Mouse (Mus musculus) liver, adult 2 months (tissue): ENCODE results near the gene Sox3. TPM values are rescaled to one million over a fixed set of nuclear protein-coding genes. Genes with fewer than 3 reads are reported as not detected.
A peak's percentile ranks its signal among the peaks of the same experiment; 100 is the strongest.

Experiments
- DNase-seq: peaks from one replicate; pipeline ENCODE4 v3.0.0-alpha.2; 2011; ENCODE audit warnings: low read depth, low spot score; ENCODE audit errors: extremely low read depth
- H3K27ac ChIP-seq: fragments of 200-500 bp; replicated peaks from 2 replicates; pipeline ENCODE4 v1.5.1; 2012; ENCODE audit warnings: low read depth, mild to moderate bottlenecking, control low read depth, inconsistent platforms, low read length; ENCODE audit not compliant: insufficient read depth
- H3K27me3 ChIP-seq: fragments of 200-500 bp; 2 replicates; pipeline ENCODE4 v1.6.1; 2012; ENCODE audit warnings: mild to moderate bottlenecking, moderate library complexity, low read length, inconsistent platforms; ENCODE audit not compliant: control insufficient read depth, insufficient read depth
- H3K36me3 ChIP-seq: fragments of 200-500 bp; 2 replicates; pipeline ENCODE4 v1.6.1; 2012; ENCODE audit warnings: low read length, inconsistent platforms; ENCODE audit not compliant: control insufficient read depth, insufficient read depth
- H3K4me1 ChIP-seq: fragments of 200-500 bp; 2 replicates; pipeline ENCODE4 v1.6.1; 2011; ENCODE audit warnings: low read length; ENCODE audit not compliant: control insufficient read depth, insufficient read depth
- H3K4me3 ChIP-seq: fragments of 200-500 bp; 2 replicates; pipeline ENCODE4 v1.5.1; 2011; ENCODE audit warnings: low read depth, mild to moderate bottlenecking, control low read depth, low read length, moderate library complexity; ENCODE audit not compliant: insufficient read depth
- H3K79me2 ChIP-seq: fragments of 200-500 bp; 2 replicates; pipeline ENCODE4 v1.6.1; 2012; ENCODE audit warnings: inconsistent platforms, mild to moderate bottlenecking, low read length, moderate library complexity; ENCODE audit not compliant: control insufficient read depth, insufficient read depth
- H3K9ac ChIP-seq: fragments of 200-500 bp; 2 replicates; pipeline ENCODE4 v1.6.1; 2012; ENCODE audit warnings: low read depth, mild to moderate bottlenecking, control low read depth, inconsistent platforms, low read length
- CTCF ChIP-seq: fragments of 200-500 bp; IDR thresholded peaks from 2 replicates; pipeline ENCODE4 v1.5.1; 2011; ENCODE audit warnings: low read depth, low read length, control low read depth
- POLR2A ChIP-seq: fragments of 200-500 bp; IDR thresholded peaks from 2 replicates; pipeline ENCODE4 v1.6.1; 2011; ENCODE audit warnings: low read length, control low read depth; ENCODE audit not compliant: insufficient read depth; ENCODE audit errors: extremely low read depth
- WGBS: fragments of 180-500 bp; shearing (Covaris S2); methylation state at CpG from one replicate; pipeline ENCODE4 v1.1.7; 2018; 5-methylcytosine and 5-hydroxymethylcytosine counted together
- polyA plus RNA-seq: library from polyadenylated mRNA; depleted of rRNA; stranded (reverse); fragments of >200 nt; gene quantifications from 2 replicates; pipeline ENCODE4 v1.2.3, GENCODE M21; 2012
- total RNA-seq: library from RNA; depleted of rRNA; stranded (reverse); fragments of >200 nt; gene quantifications from 2 replicates; pipeline ENCODE4 v1.2.3, GENCODE M21; 2014

Sox3 gene
- total and polyA plus RNA-seq, 2 experiments, result not detected

- DNase-seq, result no peak
- TF ChIP-seq POLR2A (no peak), CTCF (no peak)
- 4% methylated on average over 37 of the region's 59 CpGs for WGBS
- Histone ChIP-seq H3K4me3 (no peak overlapping the region), H3K9ac (no peak overlapping the region), H3K36me3 (no peaks in the 10 kb centered on the region), H3K27ac (no peak overlapping the region), H3K4me1 (no peaks in the 10 kb centered on the region), H3K27me3 (peaks cover 23% of the 10 kb centered on the region), H3K79me2 (no peaks in the 10 kb centered on the region)
These were observed 702 bp upstream of the Sox3 start for GRCm38 (mm10) chrX:60893720-60894543.

- Histone ChIP-seq H3K36me3 (no peaks in the 10 kb centered on the region), H3K4me1 (no peaks in the 10 kb centered on the region), H3K27me3 (peaks cover 20% of the 10 kb centered on the region), H3K27ac (no peak overlapping the region), H3K4me3 (peak overlapping the region; percentile 39; the same call in 1 of the 2 replicates), H3K9ac (0 out of 2 replicates have a peak overlapping the region, but pooled peaks have one; percentile 25), H3K79me2 (no peaks in the 10 kb centered on the region)
- DNase-seq, result peak; percentile 6
- TF ChIP-seq POLR2A, result no peak
- no peak for TF ChIP-seq CTCF
- WGBS, result 2% methylated on average over 56 of the region's 102 CpGs
These were observed 981 bp downstream of the Sox3 start for GRCm38 (mm10) chrX:60892098-60892800.

GRCm38 (mm10) chrX:60891329-60892095 lies 1.7 kb downstream of the Sox3 start:
- no peak overlapping the region for H3K9ac ChIP-seq
- H3K27ac ChIP-seq, result no peak overlapping the region
- peaks cover 20% of the 10 kb centered on the region for H3K27me3 ChIP-seq
- no peak for DNase-seq
- H3K4me3 ChIP-seq, result peak overlapping the region; percentile 27; the same call in 1 of the 2 replicates
- no peaks in the 10 kb centered on the region for H3K4me1 ChIP-seq
- 1% methylated on average over 42 of the region's 43 CpGs for WGBS
- H3K36me3 ChIP-seq, result no peaks in the 10 kb centered on the region
- TF ChIP-seq POLR2A, result no peak
- TF ChIP-seq CTCF, result no peak
- no peaks in the 10 kb centered on the region for H3K79me2 ChIP-seq

GRCm38 (mm10) chrX:60890651-60891050 lies 2.6 kb downstream of the Sox3 start:
- Histone ChIP-seq H3K4me1 (no peaks in the 10 kb centered on the region), H3K79me2 (no peaks in the 10 kb centered on the region), H3K36me3 (no peaks in the 10 kb centered on the region), H3K9ac (no peak overlapping the region), H3K27ac (no peak overlapping the region), H3K4me3 (no peak overlapping the region), H3K27me3 (peaks cover 20% of the 10 kb centered on the region)
- TF ChIP-seq CTCF (no peak), POLR2A (no peak)
- 4% methylated on average over 18 of the region's 18 CpGs for WGBS
- DNase-seq, result no peak

- DNase-seq, result no peak
- H3K27me3 ChIP-seq, result peaks cover 20% of the 10 kb centered on the region
- WGBS, result 4% methylated on average over 17 of the region's 17 CpGs
- no peaks in the 10 kb centered on the region for H3K36me3 ChIP-seq
- no peak overlapping the region for H3K27ac ChIP-seq
- no peaks in the 10 kb centered on the region for H3K4me1 ChIP-seq
- no peak overlapping the region for H3K9ac ChIP-seq
- no peaks in the 10 kb centered on the region for H3K79me2 ChIP-seq
- no peak overlapping the region for H3K4me3 ChIP-seq
- TF ChIP-seq POLR2A, result no peak
- no peak for TF ChIP-seq CTCF
These were observed 3.2 kb downstream of the Sox3 start for GRCm38 (mm10) chrX:60889956-60890485.
